Mouse (Mus musculus) megakaryocyte, embryonic 14.5 days (primary cell): ENCODE measurements around the gene Trio. TPM values are rescaled to one million over a fixed set of nuclear protein-coding genes. Genes with fewer than 3 reads are reported as not detected.

Experiments used
- H3K27me3 ChIP-seq: replicated peaks from 2 replicates; pipeline ENCODE3; 2012; ENCODE audit warnings: inconsistent platforms
- H3K36me3 ChIP-seq: replicated peaks from 2 replicates; pipeline ENCODE3; 2012; ENCODE audit warnings: low read length, inconsistent platforms, mixed read lengths
- H3K4me1 ChIP-seq: 2 replicates; pipeline ENCODE4 v1.6.1; 2012; ENCODE audit warnings: inconsistent platforms
- H3K4me3 ChIP-seq: replicated peaks from 2 replicates; pipeline ENCODE3; 2012; ENCODE audit warnings: moderate library complexity, mild to moderate bottlenecking, inconsistent platforms
- H3K9me3 ChIP-seq: 2 replicates; pipeline ENCODE4 v1.6.1; 2012; ENCODE audit warnings: inconsistent platforms
- FLI1 ChIP-seq: IDR thresholded peaks from 2 replicates; pipeline ENCODE4 v1.6.1; 2012; ENCODE audit warnings: low read length, inconsistent platforms, mixed read lengths
- GATA1 ChIP-seq: IDR thresholded peaks from 3 replicates; pipeline ENCODE4 v1.6.1; 2012; ENCODE audit warnings: mixed read lengths, low read length, inconsistent platforms, borderline replicate concordance
- polyA plus RNA-seq: library from polyadenylated mRNA; stranded (reverse); fragments of >175 nt; gene quantifications from 2 replicates; pipeline ENCODE4 v1.2.3, GENCODE M21; 2012; ENCODE audit warnings: low replicate concordance; ENCODE audit not compliant: insufficient read depth

The Trio gene
- polyA plus RNA-seq, 1 experiment: 5.8 TPM

DNA sequence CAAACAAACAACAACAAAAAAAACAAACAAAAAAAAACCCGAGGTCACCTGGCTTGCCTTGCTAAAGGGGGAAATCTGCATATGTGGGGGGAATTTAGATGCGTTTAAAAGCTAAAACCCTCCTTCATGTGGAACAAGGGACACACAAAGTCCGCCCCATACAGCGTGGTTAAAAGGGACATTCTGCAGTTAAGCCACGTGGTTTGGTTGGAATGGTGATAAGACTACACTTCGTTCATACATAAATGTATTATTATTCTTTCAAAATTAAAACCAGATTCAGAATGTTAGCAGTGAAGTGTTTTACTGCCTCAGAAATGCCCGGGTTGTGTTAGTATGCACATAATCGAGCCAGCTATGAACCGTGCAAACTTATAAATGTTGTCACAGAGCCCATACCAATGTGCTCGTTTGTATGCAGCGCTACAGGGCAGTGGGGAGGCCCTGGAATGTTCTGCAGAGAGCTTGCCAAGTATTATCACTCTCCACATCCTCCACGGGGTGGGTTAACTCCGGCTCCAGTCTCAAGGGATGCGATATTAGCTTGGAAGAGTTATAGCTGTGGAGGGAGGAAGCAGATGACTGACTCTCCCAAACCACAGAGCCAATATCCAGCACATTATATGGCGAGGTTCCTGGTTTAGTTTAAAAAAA, 243.1 kb downstream of the Trio start:
- H3K4me3 ChIP-seq: peak overlapping the region; percentile 48
- H3K4me1 ChIP-seq: peaks cover 54% of the 10 kb centered on the region
- TF ChIP-seq FLI1: no peak
- TF ChIP-seq GATA1: no peak

DNA sequence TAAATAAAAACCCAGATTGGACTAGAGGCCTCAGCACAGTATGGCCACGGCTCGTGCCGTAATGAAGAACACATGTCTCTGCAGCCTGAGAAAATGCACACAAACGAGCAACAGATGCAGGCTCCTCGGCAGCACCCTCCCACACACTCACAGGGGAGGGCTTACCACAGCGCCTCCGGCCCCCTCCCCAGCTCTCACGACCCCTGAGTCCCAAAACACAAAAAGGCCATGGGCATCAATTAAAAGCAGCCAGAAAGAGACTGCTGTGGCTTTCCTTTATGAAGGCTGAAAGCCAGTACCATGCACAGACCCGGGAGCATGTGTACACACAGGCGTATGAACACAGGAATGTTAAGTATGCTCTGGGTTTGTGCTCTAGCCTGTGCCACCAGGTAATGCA, 245.8 kb downstream of the Trio start:
- Histone ChIP-seq H3K27me3 (peaks cover 65% of the 10 kb centered on the region), H3K4me1 (peaks cover 46% of the 10 kb centered on the region), H3K36me3 (peaks cover 2% of the 10 kb centered on the region), H3K9me3 (no peaks in the 10 kb centered on the region), H3K4me3 (no peak overlapping the region)
- TF ChIP-seq FLI1: no peak
- TF ChIP-seq GATA1: no peak

More for the DNA sequence above, 243.1 kb downstream of the Trio start:
- peaks cover 5% of the 10 kb centered on the region for H3K36me3 ChIP-seq
- peaks cover 63% of the 10 kb centered on the region for H3K27me3 ChIP-seq
- no peaks in the 10 kb centered on the region for H3K9me3 ChIP-seq

DNA sequence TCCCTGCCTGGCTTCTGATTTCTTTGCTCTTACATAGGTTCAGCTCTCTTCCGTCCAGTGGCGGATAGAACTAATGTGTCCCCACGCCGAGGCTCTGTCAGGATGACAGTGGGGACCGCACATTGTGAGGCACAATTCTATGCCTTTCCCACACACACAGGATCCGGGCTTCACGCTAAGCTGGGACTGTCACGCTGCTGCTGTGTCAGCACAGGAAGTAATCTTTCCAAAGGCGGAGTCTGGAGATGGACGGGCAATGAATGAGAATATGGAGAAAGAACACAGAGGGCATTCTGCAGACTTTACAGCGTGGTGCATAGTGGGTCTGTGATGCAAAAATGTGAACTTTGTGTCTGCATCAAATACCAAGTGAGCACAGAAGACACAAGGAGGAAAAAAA, 246.2 kb downstream of the Trio start:
- TF ChIP-seq FLI1 (no peak), GATA1 (no peak)
- Histone ChIP-seq H3K4me3 (no peak overlapping the region), H3K4me1 (peaks cover 42% of the 10 kb centered on the region)

DNA sequence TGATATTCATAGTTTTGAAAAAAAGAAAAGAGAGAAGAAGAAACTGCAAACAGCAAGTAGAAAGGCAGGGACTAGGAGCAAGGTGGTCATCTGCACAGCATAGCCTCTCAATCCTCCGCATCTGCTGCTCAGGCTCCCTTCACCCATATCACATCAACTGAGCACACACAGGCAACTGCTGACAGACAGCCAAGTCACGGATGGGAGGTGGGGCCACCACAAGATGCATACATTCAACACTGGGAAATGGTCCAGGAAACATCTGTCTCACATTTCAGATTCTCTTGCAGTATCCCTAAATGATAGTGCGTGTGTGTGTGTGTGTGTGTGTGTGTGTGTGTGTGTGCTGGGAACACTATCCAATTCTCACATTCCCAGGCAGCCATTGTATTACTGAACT, 247.4 kb downstream of the Trio start:
- Histone ChIP-seq H3K27me3 (peaks cover 56% of the 10 kb centered on the region), H3K4me3 (no peak overlapping the region), H3K4me1 (peaks cover 30% of the 10 kb centered on the region), H3K36me3 (peaks cover 11% of the 10 kb centered on the region), H3K9me3 (no peaks in the 10 kb centered on the region)
- TF ChIP-seq GATA1 (no peak), FLI1 (no peak)

More for the DNA sequence above, 246.2 kb downstream of the Trio start:
- peaks cover 64% of the 10 kb centered on the region for H3K27me3 ChIP-seq
- H3K36me3 ChIP-seq: peaks cover 2% of the 10 kb centered on the region
- no peaks in the 10 kb centered on the region for H3K9me3 ChIP-seq

DNA sequence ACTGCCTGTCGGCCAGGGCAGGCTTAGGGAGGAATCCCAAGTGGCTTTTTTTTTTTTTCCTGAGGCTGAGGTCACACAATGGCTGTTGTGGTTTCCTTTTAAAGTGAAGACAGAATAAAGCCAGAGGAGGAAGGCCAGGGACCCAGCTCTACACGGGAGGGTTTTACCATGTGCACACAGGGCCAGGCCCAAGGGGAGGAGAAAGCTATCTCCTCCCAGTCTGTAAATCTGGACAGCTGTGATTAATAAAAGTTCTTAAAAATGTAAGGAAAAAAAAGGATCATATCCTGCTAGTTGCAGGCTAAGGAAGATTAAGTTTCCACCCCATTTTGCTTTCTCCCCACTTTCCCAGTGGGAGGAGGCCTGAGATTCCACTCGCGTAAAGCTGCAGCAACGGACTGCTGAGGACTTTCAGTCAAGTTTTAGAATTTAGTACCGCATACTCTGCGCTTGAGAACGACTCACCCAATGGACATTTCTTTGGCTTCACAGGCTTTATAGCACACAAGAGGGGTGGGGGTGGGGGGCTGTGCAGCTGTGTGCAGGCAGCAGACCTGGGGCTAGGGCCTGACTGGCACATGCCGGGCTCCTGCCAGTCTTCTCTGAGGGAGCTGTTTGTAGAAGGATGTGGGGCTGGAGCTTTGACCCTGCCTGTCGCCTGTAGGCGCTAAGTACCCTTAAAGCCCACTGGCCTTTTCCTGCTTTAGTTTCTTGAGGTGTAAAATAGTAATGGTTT, 248.0 kb downstream of the Trio start:
- TF ChIP-seq FLI1: no peak
- no peak for TF ChIP-seq GATA1
- H3K9me3 ChIP-seq: no peaks in the 10 kb centered on the region

DNA sequence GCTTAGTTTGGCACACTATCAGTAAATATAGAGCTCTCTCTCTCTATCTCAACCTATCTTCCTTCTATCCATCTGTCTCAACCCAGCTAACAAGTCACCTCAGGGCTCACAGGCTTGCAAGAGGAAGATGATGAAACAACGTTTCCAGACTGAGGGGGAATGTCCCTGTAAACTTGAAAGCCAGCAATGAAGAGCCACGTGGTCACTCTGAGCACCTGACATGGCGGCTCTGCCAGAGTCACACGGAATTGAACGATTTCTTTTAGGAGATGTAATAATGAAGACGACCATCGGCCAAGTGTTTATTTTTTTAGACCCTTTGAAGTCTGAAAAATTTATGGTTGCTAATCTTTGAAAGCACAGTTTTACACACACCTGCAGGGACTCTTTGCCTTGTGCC, 251.2 kb downstream of the Trio start:
- Histone ChIP-seq H3K27me3 (peaks cover 32% of the 10 kb centered on the region), H3K4me3 (no peak overlapping the region), H3K36me3 (peaks cover 41% of the 10 kb centered on the region), H3K4me1 (peaks cover 15% of the 10 kb centered on the region), H3K9me3 (no peaks in the 10 kb centered on the region)
- TF ChIP-seq FLI1: no peak
- no peak for TF ChIP-seq GATA1

More for the DNA sequence above, 248.0 kb downstream of the Trio start:
- peaks cover 54% of the 10 kb centered on the region for H3K27me3 ChIP-seq
- peaks cover 24% of the 10 kb centered on the region for H3K4me1 ChIP-seq
- no peak overlapping the region for H3K4me3 ChIP-seq
- peaks cover 16% of the 10 kb centered on the region for H3K36me3 ChIP-seq

DNA sequence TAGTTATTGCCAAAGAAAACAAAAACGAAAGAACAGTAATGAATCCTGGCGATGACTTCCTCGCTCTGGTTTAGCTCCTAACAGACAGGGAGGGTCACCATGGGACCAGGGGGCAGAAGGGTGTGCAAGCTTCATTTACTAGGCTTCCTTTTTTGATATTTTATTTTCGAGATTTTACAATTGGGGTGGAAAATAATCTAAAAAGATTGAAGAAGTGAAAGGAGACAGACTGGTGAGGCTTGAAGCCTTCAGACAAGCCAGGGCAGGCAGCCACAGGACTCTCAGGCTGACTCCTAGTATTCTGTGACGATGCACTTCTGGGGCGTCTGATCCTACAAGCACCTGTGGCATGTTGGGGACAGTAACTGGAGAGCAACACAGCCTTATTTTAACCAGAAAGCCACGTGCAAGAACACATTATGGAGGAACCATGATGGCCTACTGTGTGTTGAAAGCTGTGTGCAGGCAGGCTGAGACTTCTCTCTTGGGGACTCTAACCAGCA, 253.5 kb downstream of the Trio start:
- Histone ChIP-seq H3K4me3 (no peak overlapping the region), H3K9me3 (no peaks in the 10 kb centered on the region), H3K36me3 (peaks cover 61% of the 10 kb centered on the region), H3K27me3 (peaks cover 34% of the 10 kb centered on the region), H3K4me1 (no peaks in the 10 kb centered on the region)
- no peak for TF ChIP-seq FLI1
- TF ChIP-seq GATA1: no peak

DNA sequence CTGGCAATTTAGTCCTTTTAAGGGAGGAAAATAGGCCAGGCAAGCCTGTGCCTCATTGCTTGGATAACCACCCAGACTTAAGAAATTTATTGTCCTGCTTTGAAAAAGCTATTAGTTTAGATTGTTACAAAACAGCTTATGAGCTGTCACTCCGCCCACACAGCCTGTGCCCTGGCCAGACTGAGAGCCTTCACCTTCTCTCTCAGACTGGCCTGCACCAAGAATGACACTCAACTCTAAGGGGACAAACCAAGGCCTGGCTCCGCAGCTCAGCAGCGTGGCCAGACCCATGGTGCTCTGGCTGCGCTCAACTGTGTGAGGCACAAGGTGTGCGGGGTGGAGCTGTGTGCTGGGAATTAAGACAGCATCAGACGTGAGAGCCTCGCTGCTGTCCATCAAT, 254.1 kb downstream of the Trio start:
- no peaks in the 10 kb centered on the region for H3K4me1 ChIP-seq
- H3K9me3 ChIP-seq: no peaks in the 10 kb centered on the region
- H3K36me3 ChIP-seq: peaks cover 64% of the 10 kb centered on the region
- no peak for TF ChIP-seq FLI1
- no peak for TF ChIP-seq GATA1
- peaks cover 31% of the 10 kb centered on the region for H3K27me3 ChIP-seq
- H3K4me3 ChIP-seq: no peak overlapping the region

DNA sequence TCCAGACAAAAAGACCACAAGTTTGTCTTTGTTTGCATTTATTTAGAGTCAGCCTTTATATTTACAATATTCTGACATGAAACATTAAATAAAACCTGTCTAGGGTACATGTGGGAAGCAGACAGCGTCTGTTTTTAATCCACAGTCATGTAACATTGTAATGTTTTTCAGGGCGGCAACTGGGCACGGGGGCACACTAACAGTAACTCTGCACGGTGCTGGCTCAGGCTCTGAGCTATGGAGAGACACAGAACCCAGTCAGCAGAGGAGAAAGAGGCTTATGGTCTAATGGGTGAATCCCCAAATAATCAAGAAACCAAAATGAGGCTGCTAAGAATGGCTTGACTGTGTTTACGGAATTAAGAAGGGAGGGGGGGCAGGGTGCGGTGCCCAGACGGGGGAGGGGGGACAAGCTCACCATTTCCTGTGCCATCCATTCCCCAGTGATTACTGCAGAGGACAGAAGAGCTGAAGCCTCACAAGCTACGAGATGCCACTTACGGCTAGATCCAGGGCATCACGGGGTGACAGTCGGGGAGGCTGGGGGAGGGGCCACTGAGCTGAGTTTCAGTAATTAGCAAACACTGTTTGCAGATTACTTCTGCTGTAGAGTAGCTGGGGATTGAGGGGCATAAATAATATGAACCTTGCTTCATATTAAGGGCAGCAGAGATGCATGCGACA, 255.0 kb downstream of the Trio start:
- no peaks in the 10 kb centered on the region for H3K9me3 ChIP-seq
- no peaks in the 10 kb centered on the region for H3K4me1 ChIP-seq
- peaks cover 72% of the 10 kb centered on the region for H3K36me3 ChIP-seq
- no peak overlapping the region for H3K4me3 ChIP-seq
- H3K27me3 ChIP-seq: peaks cover 26% of the 10 kb centered on the region
- no peak for TF ChIP-seq FLI1
- TF ChIP-seq GATA1: no peak

DNA sequence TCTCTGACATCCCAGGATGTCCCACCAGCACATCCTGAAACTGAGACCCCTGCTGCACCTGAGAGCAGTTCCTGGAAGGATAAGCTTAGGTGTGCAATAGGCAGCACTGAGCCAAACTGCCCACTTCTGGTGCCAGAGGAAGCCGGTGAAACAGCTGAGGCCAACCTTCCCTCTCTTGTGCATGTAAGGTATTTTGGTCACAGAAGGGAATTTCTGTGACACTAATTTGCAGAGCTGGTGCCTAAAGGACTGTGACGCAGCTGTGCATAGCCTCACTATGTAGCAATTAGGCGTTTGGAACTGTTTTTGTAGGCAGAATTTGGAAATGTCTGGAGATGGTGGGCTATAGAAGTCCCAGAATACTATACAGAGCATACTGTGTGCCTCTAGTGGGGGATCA, 264.2 kb downstream of the Trio start:
- TF ChIP-seq GATA1: no peak
- no peak for TF ChIP-seq FLI1
- H3K4me1 ChIP-seq: no peaks in the 10 kb centered on the region
- H3K27me3 ChIP-seq: peaks cover 2% of the 10 kb centered on the region
- H3K9me3 ChIP-seq: no peaks in the 10 kb centered on the region
- H3K36me3 ChIP-seq: peaks cover 75% of the 10 kb centered on the region
- H3K4me3 ChIP-seq: no peak overlapping the region
